Mouse (Mus musculus): ENCODE data around the gene Tm4sf5. TPM values are rescaled to one million over a fixed set of nuclear protein-coding genes. Genes with fewer than 3 reads are reported as not detected.
"Not testable (repeated sequence)": the region's sequence is repeated elsewhere in the genome, so short reads cannot be mapped to it uniquely, and the experiment has no call there.

Tm4sf5 gene
- total RNA-seq, 2 experiments from 2014 or later = not detected

GRCm38 (mm10) chr11:70506962-70507515 is 2.0 kb downstream of the Tm4sf5 start:
- intact Hi-C loops (cut with DNase I) = loop anchor here (1.0 to 5.0 kb wide), 3 partner anchors 55 to 92 kb away; partner anchors contain the start of gene Arrb2
- DNase-seq (ENCODE audit: low spot score in 2 of 2) = no peak

DNA sequence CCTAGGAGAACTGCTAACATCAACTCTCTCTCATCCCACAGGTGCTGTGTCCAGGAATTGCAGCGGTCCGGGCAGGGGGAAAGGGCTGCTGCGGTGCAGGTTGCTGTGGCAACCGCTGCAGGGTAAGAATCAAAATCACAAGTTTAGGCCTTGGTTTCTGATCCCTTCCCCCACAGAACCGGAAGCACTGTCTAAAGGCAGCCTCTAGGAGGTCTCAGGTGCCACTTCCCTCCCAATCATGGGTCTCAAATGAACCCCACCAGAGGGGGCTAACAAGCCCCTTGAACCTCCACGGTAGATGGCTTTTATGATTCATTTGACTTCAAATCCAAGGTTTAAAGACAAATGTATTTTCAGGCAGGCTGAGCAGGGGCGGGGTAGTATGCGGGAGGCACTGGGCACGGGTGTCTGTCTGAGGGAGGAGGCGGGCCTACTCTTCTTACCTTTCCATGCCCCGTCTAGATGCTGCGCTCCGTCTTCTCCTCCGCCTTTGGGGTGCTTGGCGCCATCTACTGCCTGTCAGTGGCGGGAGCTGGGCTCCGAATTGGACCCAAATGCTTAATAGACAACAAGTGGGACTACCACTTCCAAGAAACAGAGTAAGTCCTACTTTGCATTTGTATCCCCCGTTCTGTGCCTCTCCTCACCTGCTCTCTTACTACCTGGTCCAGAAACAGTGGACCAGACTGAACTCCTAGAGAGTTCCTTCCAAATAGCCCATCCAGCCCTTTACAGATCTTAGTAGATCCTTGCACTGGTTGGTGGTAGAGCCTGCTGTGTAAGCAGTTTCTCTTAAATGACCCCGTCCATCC is 4.9 kb downstream of the Tm4sf5 start:
- DNase-seq (ENCODE audit: low spot score in 2 of 2) = peak in 1 of 2 experiments; percentile 49
- intact Hi-C loops (cut with DNase I) = loop anchor here (5.0 kb wide), 1 partner anchor 78 kb away; the partner anchor contains the start of gene Arrb2

GRCm38 (mm10) chr11:70511242-70511641 is 6.2 kb downstream of the Tm4sf5 start:
- intact Hi-C loops (cut with DNase I) = no loop called here

DNA sequence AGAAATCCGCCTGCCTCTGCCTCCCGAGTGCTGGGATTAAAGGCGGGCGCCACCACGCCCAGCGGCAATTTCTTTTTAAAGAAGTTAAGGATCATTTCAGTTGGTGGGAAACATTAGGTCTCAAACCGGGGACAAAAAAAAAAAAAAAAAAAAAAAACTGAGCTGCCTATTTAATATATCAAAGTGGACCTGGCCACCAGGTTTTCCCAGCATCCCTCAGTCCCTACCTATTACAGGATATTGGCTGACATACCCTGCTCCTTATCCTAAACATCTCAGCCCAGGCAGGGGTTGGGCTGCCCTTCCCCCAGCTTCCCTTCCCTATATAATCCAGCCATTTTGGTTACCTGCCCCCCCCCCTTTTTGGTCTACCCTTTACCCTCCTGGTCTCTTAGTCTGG is 6.8 kb downstream of the Tm4sf5 start:
- intact Hi-C loops (cut with DNase I) = no loop called here
- DNase-seq (ENCODE audit: low spot score in 2 of 2) = no peak

More at GRCm38 (mm10) chr11:70511242-70511641, 6.2 kb downstream of the Tm4sf5 start:
- no peak for DNase-seq (ENCODE audit: low spot score in 2 of 2)

- no peak for DNase-seq (ENCODE audit: low spot score in 2 of 2)
- intact Hi-C loops (cut with DNase I) = no loop called here
These were observed 7.8 kb downstream of the Tm4sf5 start for GRCm38 (mm10) chr11:70512709-70513342.

- DNase-seq (ENCODE audit: low spot score in 2 of 2) = no peak
- intact Hi-C loops (cut with DNase I) = no loop called here
These were observed 8.5 kb downstream of the Tm4sf5 start for GRCm38 (mm10) chr11:70513520-70513919.

- intact Hi-C loops (cut with DNase I) = no loop called here
- no peak for DNase-seq (ENCODE audit: low spot score in 2 of 2)
These were observed 9.2 kb downstream of the Tm4sf5 start, which contains the start of gene Vmo1 for GRCm38 (mm10) chr11:70514288-70514687. Gene Vmo1 (minus strand): TSS chr11:70514616.

- DNase-seq (ENCODE audit: low spot score in 2 of 2) = peak in 1 of 2 experiments; percentile 39
- intact Hi-C loops (cut with DNase I) = loop anchor here (2.0 to 5.0 kb wide), 2 partner anchors 88 to 241 kb away; no protein-coding TSS in a partner anchor
These were observed 11.3 kb downstream of the Tm4sf5 start for GRCm38 (mm10) chr11:70516352-70516751.

GRCm38 (mm10) chr11:70518436-70518835 is 13.4 kb downstream of the Tm4sf5 start:
- intact Hi-C loops (cut with DNase I) = loop anchor here (5.0 kb wide), 1 partner anchor 239 kb away; no protein-coding TSS in a partner anchor
- DNase-seq (ENCODE audit: low spot score in 2 of 2) = no peak

GRCm38 (mm10) chr11:70518923-70519322 is 13.9 kb downstream of the Tm4sf5 start, which contains the start of gene Gltpd2:
Gene Gltpd2 (plus strand): TSS chr11:70519196.
- intact Hi-C loops (cut with DNase I) = loop anchor here (5.0 kb wide), 1 partner anchor 238 kb away; no protein-coding TSS in a partner anchor
- DNase-seq (ENCODE audit: low spot score in 2 of 2) = no peak

GRCm38 (mm10) chr11:70520178-70520769 is 15.2 kb downstream of the Tm4sf5 start:
- intact Hi-C loops (cut with DNase I) = no loop called here
- no peak for DNase-seq (ENCODE audit: low spot score in 2 of 2)

DNA sequence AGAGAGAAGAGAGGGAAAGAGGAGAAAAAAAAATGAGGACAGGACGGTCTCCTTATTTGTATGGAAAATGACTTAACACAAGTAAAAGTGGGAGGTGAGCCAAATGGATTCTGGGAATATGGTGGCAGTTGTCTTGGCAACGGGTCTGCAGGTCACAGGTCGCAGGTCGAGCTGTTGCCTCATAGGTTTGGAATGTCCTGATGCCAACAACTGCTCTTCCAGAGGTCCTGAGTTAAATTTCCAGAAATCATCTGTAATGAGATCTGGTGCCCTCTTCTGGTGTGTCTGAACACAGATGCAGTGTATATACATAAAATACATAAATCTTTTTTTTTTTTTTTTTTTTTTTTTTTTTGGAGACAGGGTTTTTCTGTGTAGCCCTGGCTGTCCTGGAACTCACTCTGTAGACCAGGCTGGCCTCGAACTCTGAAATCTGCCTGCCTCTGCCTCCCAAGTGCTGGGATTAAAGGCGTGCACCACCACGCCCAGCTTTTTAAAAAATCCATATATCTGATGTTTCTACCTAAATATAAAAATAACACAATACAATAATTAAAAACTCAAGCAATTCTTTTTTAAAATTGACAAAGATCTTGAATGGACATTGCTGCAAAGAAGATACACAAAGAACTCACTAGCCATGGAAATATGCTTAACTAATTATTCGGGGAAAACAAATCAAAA is 18.4 kb downstream of the Tm4sf5 start:
- intact Hi-C loops (cut with DNase I) = not testable (repeated sequence)

GRCm38 (mm10) chr11:70524782-70525181 is 19.7 kb downstream of the Tm4sf5 start:
- intact Hi-C loops (cut with DNase I) = loop anchor here (1.0 kb wide), 1 partner anchor 37 kb away; no protein-coding TSS in a partner anchor
- no peak for DNase-seq (ENCODE audit: low spot score in 2 of 2)

More for the DNA sequence above, 18.4 kb downstream of the Tm4sf5 start:
- DNase-seq (ENCODE audit: low spot score in 2 of 2) = not testable (repeated sequence)

GRCm38 (mm10) chr11:70525184-70525678 is 20.2 kb downstream of the Tm4sf5 start, which contains the start of gene Psmb6:
Gene Psmb6 (plus strand): TSS chr11:70525367.
- intact Hi-C loops (cut with DNase I) = loop anchor here (1.0 kb wide), 1 partner anchor 36 kb away; no protein-coding TSS in a partner anchor
- DNase-seq (ENCODE audit: low spot score in 2 of 2) = peak; percentile 93 to 98

- intact Hi-C loops (cut with DNase I) = loop anchor here (1.0 kb wide), 1 partner anchor 36 kb away; no protein-coding TSS in a partner anchor
- DNase-seq (ENCODE audit: low spot score in 2 of 2) = no peak
These were observed 20.7 kb downstream of the Tm4sf5 start for GRCm38 (mm10) chr11:70525726-70526125.

DNA sequence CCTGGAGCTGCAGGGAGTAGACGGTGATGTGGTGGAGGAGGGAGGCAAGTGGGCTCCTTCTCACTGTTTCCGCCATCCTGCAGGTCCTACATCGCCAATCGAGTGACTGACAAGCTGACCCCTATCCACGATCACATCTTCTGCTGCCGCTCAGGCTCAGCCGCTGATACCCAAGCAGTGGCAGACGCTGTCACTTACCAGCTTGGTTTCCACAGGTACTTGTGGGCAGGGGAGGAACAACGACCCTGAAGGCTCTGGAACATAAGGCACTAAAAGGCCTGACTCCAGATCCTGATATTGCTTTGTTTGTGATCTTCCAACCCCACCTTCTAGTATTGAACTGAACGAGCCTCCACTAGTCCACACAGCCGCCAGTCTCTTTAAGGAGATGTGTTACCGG is 21.2 kb downstream of the Tm4sf5 start:
- intact Hi-C loops (cut with DNase I) = no loop called here
- DNase-seq (ENCODE audit: low spot score in 2 of 2) = no peak

- no peak for DNase-seq (ENCODE audit: low spot score in 2 of 2)
- intact Hi-C loops (cut with DNase I) = no loop called here
These were observed 23.6 kb downstream of the Tm4sf5 start for GRCm38 (mm10) chr11:70528610-70529009.

DNA sequence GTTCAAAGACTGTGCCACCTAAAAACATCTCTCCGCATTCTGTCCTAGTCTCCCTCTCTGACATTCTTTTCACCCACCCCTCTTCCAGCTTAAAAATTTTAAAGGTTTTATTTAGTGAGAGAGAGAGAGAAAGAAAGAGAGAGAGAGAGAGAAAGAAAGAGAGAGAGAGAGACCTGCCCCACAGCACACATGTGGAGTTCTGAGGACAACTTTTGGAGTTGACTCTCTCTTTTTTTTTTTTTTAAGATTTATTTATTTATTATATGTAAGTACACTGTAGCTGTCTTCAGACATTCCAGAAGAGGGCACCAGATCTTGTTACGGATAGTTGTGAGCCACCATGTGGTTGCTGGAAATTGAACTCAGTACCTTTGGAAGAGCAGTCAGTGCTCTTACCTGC is 26.0 kb downstream of the Tm4sf5 start:
- intact Hi-C loops (cut with DNase I); DNase-seq (ENCODE audit: low spot score in 2 of 2): not testable (repeated sequence)

GRCm38 (mm10) chr11:70532839-70533238 is 27.8 kb downstream of the Tm4sf5 start, which contains the start of gene Gm40193:
Gene Gm40193 (minus strand): TSS chr11:70532939.
- intact Hi-C loops (cut with DNase I) = no loop called here

More at GRCm38 (mm10) chr11:70532839-70533238, 27.8 kb downstream of the Tm4sf5 start, which contains the start of gene Gm40193:
- DNase-seq (ENCODE audit: low spot score in 2 of 2) = no peak

Data from left cerebral cortex, postnatal 25 days (tissue).